Mouse (Mus musculus) neural tube, embryonic 15.5 days (tissue): ENCODE measurements around the gene Gm20388. TPM values are rescaled to one million over a fixed set of nuclear protein-coding genes. Genes with fewer than 3 reads are reported as not detected.
"Not testable (repeated sequence)": the region's sequence is repeated elsewhere in the genome, so short reads cannot be mapped to it uniquely, and the experiment has no call there.

Source experiments
- ATAC-seq: fragments of 200-750 bp; cut with Nextera tagmentation; 2 replicates; pipeline ENCODE4 v1.8.0; 2017; ENCODE audit warnings: mild to moderate bottlenecking, moderate TSS enrichment, moderate library complexity; ENCODE audit not compliant: low FRiP score
- H3K27ac ChIP-seq: fragments of 300-500 bp; sonication (generic); replicated peaks from 2 replicates; pipeline ENCODE4 v1.5.1; 2015; ENCODE audit warnings: mild to moderate bottlenecking, inconsistent platforms
- H3K27me3 ChIP-seq: fragments of 300-500 bp; sonication (generic); replicated peaks from 2 replicates; pipeline ENCODE4 v1.6.1; 2015; ENCODE audit warnings: inconsistent platforms
- H3K36me3 ChIP-seq: fragments of 300-500 bp; sonication (generic); 2 replicates; pipeline ENCODE4 v1.6.1; 2015; ENCODE audit warnings: inconsistent platforms
- H3K4me1 ChIP-seq: fragments of 300-500 bp; sonication (generic); 2 replicates; pipeline ENCODE4 v1.6.1; 2015; ENCODE audit warnings: inconsistent platforms
- H3K4me2 ChIP-seq: fragments of 300-500 bp; sonication (generic); 2 replicates; pipeline ENCODE4 v1.6.1; 2015; ENCODE audit warnings: inconsistent platforms, mild to moderate bottlenecking, moderate library complexity
- H3K4me3 ChIP-seq: fragments of 300-500 bp; sonication (generic); replicated peaks from 2 replicates; pipeline ENCODE4 v1.5.1; 2015; ENCODE audit warnings: mild to moderate bottlenecking, inconsistent platforms
- H3K9ac ChIP-seq: fragments of 300-500 bp; sonication (generic); replicated peaks from 2 replicates; pipeline ENCODE4 v1.6.1; 2015; ENCODE audit warnings: mild to moderate bottlenecking, inconsistent platforms
- H3K9me3 ChIP-seq: fragments of 300-500 bp; sonication (generic); replicated peaks from 2 replicates; pipeline ENCODE4 v1.6.1; 2016; ENCODE audit warnings: inconsistent platforms
- WGBS: fragments of 180-500 bp; shearing (Covaris S2); methylation state at CpG from one replicate; pipeline ENCODE4 v1.1.7; 2015; ENCODE audit warnings: mixed read lengths; 5-methylcytosine and 5-hydroxymethylcytosine counted together
- polyA plus RNA-seq: library from polyadenylated mRNA; unstranded; fragments of >200 nt; fragmentation: Nextera tagmentation; extraction: Ambion mirVana; gene quantifications from 2 replicates; pipeline ENCODE4 v1.2.1, GENCODE M21; 2015

Gene Gm20388
- polyA plus RNA-seq, 1 experiment from 2014 or later = not detected

DNA sequence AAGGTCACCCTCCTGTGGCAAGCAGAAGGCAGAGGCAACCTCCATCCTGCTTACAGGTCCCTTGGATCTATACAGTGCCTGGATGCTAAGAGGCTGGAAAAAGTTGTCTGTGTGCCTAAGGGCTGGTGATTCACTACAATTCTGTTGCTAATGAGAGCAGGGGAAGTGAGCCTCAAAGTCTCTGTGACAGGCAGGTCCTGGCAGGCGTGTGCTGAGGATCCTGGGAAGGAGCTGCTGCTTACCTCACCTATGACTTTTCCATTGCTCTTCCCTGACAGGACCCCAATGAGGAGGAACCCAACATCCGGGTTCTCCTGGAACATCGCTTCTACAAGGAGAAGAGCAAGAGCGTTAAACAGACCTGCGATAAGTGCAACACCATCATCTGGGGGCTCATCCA is 3543.3 kb downstream of the Gm20388 start:
- 94% methylated on average over 5 of the region's 5 CpGs for WGBS
- no peak for ATAC-seq
- Histone ChIP-seq H3K4me1 (no peaks in the 10 kb centered on the region), H3K36me3 (peaks cover 87% of the 10 kb centered on the region), H3K27ac (no peak overlapping the region), H3K9ac (no peak overlapping the region), H3K27me3 (no peaks in the 10 kb centered on the region), H3K4me2 (no peak overlapping the region), H3K4me3 (no peak overlapping the region), H3K9me3 (no peaks in the 10 kb centered on the region)

GRCm38 (mm10) chr8:123454559-123454958 is 3543.9 kb downstream of the Gm20388 start:
- H3K36me3 ChIP-seq = peaks cover 87% of the 10 kb centered on the region
- ATAC-seq = no peak
- no peak overlapping the region for H3K4me3 ChIP-seq
- H3K9me3 ChIP-seq = no peaks in the 10 kb centered on the region
- no peak overlapping the region for H3K9ac ChIP-seq
- H3K27me3 ChIP-seq = no peaks in the 10 kb centered on the region
- H3K4me2 ChIP-seq = no peak overlapping the region
- no peaks in the 10 kb centered on the region for H3K4me1 ChIP-seq
- 95% methylated on average over 6 of the region's 6 CpGs for WGBS
- no peak overlapping the region for H3K27ac ChIP-seq

DNA sequence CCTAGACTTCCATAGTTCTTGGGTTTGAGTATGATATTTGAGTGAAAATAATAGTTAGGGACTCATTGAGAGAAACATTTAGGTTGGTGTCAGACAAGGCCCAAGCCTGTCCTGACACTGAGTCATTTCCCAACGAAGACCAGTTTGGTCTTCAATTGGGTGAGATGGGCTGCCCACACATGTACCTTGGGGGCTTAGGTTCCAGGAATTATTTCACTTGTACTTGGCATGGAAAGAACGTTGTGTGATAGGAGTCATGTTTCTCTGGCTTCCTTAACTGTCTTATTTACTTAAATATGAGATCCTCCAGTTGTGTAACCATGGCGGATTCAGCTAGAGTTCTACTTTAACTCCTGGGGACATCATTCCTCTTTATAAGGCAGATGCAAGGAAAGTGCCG is 3553.0 kb downstream of the Gm20388 start:
- no peaks in the 10 kb centered on the region for H3K27me3 ChIP-seq
- ATAC-seq = no peak
- no peak overlapping the region for H3K4me2 ChIP-seq
- H3K36me3 ChIP-seq = peaks cover 49% of the 10 kb centered on the region
- 90% methylated on average over 4 of the region's 4 CpGs for WGBS
- no peak overlapping the region for H3K9ac ChIP-seq
- H3K4me1 ChIP-seq = no peaks in the 10 kb centered on the region
- no peak overlapping the region for H3K27ac ChIP-seq
- no peak overlapping the region for H3K4me3 ChIP-seq
- no peaks in the 10 kb centered on the region for H3K9me3 ChIP-seq

DNA sequence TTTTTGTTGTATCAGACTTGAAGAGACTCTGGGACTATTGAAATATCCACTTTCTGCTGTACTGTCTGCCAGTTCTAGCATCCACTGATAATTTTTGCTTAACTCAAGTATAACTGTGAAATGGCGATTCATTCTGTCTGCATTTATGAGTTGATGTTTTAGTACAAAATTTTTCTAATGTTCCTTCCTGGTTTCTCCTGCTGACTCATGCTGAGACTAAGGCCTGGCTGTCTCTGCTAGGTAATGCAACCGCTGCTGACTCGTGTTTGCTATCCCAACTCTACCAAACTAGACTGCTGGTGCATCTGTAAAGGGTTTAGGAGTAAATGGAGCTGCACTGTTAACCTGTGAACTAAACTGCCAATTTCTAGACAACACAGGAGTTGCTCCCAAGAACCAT is 3556.8 kb downstream of the Gm20388 start:
- H3K27ac ChIP-seq = no peak overlapping the region
- H3K36me3 ChIP-seq = peaks cover 16% of the 10 kb centered on the region
- H3K9me3 ChIP-seq = no peaks in the 10 kb centered on the region
- no peak overlapping the region for H3K4me3 ChIP-seq
- no peak for ATAC-seq
- no peak overlapping the region for H3K9ac ChIP-seq
- H3K4me1 ChIP-seq = no peaks in the 10 kb centered on the region
- H3K4me2 ChIP-seq = no peak overlapping the region
- WGBS = 80% methylated on average over 3 of the region's 3 CpGs
- no peaks in the 10 kb centered on the region for H3K27me3 ChIP-seq

GRCm38 (mm10) chr8:123472991-123473390 is 3562.3 kb downstream of the Gm20388 start:
- not testable (repeated sequence) for H3K4me1 ChIP-seq
- 73% methylated on average over 6 of the region's 6 CpGs for WGBS

GRCm38 (mm10) chr8:123474549-123474948 is 3563.9 kb downstream of the Gm20388 start:
- not testable (repeated sequence) for H3K27ac ChIP-seq, H3K4me2 ChIP-seq, H3K9me3 ChIP-seq, H3K9ac ChIP-seq, ATAC-seq, H3K27me3 ChIP-seq, H3K36me3 ChIP-seq, H3K4me3 ChIP-seq
- WGBS = 69% methylated on average over 5 of the region's 5 CpGs
- H3K4me1 ChIP-seq = peaks cover 18% of the 10 kb centered on the region

More at GRCm38 (mm10) chr8:123472991-123473390, 3562.3 kb downstream of the Gm20388 start:
- not testable (repeated sequence) for H3K27me3 ChIP-seq, H3K27ac ChIP-seq, H3K36me3 ChIP-seq, H3K9me3 ChIP-seq, ATAC-seq, H3K4me3 ChIP-seq, H3K9ac ChIP-seq, H3K4me2 ChIP-seq

DNA sequence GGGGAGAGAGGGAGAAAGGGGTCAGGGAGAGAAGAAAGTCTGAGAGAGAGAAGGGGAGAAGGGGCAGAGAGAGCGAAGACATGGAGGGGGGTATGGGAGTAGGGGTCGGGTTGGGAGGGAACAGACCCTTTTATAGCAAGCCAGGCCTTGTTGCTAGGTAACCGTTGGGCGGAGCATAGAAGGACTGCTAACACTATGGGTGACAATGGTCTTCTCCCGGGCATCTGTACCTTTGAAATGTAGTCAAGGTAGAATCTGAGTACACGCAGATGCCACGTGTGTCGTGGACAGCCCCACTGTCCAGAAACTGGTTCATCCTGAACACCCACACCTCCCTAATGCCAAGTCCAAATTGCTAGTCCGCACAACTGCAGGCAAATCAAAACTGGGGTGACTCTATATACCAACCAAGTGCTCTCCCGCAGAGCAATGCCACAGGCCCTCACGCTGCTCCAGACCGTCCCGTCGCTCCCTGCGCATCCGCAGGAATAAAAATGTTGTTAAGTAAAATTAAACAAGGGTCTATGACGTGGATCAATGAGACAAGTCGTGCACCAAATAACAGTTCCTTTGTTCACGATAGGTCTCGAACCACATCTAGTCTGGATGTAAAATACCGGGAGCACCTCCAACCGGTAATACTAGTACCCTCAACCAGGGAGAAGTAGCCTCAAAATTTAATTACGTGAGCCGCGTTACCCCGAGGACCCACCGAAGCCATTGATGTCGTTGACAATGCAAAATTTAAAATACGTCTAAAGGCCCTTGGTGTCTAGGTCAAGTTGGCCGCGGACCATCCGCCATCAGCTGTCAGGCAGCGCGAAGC is 3566.5 kb downstream of the Gm20388 start:
- H3K4me3 ChIP-seq = peak overlapping the region; percentile 84
- WGBS = 5% methylated on average over 34 of the region's 34 CpGs
- H3K4me1 ChIP-seq = peaks cover 18% of the 10 kb centered on the region
- H3K4me2 ChIP-seq = peak overlapping the region; percentile 82
- ATAC-seq = peak; percentile 64
- no peaks in the 10 kb centered on the region for H3K9me3 ChIP-seq
- H3K36me3 ChIP-seq = peaks cover 19% of the 10 kb centered on the region
- H3K9ac ChIP-seq = peak overlapping the region; percentile 77
- H3K27ac ChIP-seq = peak overlapping the region; percentile 98
- no peaks in the 10 kb centered on the region for H3K27me3 ChIP-seq

DNA sequence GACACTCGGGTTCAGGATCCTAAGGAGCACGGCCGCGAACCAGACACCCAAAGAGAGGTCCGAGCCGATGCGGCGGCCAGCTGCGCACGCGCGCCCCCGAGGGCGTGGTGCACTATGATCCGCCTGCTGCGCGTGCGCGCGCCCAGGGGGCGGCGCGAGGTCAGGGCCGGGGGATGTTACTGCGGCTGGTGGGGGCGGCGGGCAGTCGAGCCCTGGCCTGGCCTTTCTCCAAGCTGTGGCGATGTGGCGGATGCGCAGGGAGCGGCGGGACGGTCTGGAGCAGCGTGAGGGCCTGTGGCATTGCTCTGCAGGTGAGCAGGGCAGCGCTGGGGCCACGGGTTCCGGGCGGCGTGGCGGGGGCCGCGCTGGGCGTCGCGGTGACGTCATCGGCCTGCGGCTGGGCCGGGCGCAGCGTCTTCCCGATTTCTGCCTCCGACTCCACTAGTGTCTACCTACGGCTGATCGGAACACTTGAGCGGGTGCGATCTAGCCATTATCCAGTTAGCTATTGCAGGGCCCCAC is 3567.2 kb downstream of the Gm20388 start, which contains the start of gene Afg3l1:
TSS of gene Afg3l1 (plus strand) at position 167 of the 522 bp plus-strand sequence.
- H3K9ac ChIP-seq = peak within 1 kb of the TSS; percentile 77
- H3K9me3 ChIP-seq = no peaks in the 10 kb centered on the region
- H3K27me3 ChIP-seq = no peaks in the 10 kb centered on the region
- peak within 1 kb of the TSS; percentile 84 for H3K4me3 ChIP-seq
- WGBS = under 1% methylated on average over 57 of the region's 58 CpGs
- peaks cover 18% of the 10 kb centered on the region for H3K4me1 ChIP-seq
- H3K36me3 ChIP-seq = peaks cover 24% of the 10 kb centered on the region
- peak; percentile 93 for ATAC-seq
- peak within 1 kb of the TSS; percentile 98 for H3K27ac ChIP-seq
- peak within 1 kb of the TSS; percentile 82 for H3K4me2 ChIP-seq

DNA sequence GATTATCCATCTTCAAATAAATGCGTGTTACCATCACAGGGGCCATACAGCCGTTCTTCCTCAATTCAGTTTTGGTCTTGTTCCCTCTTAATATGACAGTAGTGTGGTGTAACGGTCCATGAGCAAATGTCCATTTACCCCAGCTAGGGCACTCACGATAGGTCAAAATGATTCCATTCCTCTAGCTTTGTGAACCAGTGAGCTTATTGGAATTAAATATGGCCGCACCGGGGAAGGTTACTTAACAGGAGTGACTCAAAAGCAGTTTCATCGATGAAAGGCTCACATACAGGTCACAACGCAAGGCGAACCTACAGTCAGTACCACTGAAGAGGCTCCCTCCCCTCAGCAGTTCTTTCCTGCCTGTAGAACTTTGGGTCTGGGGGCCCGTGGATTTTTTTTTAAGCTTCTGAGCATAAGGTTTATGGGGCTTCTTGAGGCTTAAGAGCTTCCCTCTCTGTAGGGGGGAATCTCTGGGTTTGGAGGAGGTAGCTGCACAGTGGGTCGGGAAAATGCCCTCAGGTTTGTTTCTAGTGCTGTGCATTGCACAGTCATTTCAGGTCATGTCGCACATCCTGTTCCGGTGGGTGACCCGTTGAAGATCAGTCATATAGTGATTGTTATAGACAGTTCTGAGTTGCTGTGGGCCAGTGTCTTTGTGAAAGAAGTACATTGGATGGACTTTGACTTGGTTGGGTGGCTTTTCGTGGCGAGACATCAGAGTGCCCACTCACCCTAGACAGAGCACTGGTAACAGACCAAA is 3568.0 kb downstream of the Gm20388 start:
- H3K4me1 ChIP-seq = peaks cover 18% of the 10 kb centered on the region
- H3K4me3 ChIP-seq = peak overlapping the region; percentile 84
- peaks cover 29% of the 10 kb centered on the region for H3K36me3 ChIP-seq
- H3K9me3 ChIP-seq = no peaks in the 10 kb centered on the region
- ATAC-seq = 0 out of 2 replicates have a peak, but pooled peaks have one; percentile 1
- H3K9ac ChIP-seq = peak overlapping the region; percentile 77
- H3K27ac ChIP-seq = peak overlapping the region; percentile 98
- H3K27me3 ChIP-seq = no peaks in the 10 kb centered on the region
- WGBS = 35% methylated on average over 16 of the region's 16 CpGs
- H3K4me2 ChIP-seq = peak overlapping the region; percentile 82

GRCm38 (mm10) chr8:123482627-123483026 is 3572.0 kb downstream of the Gm20388 start:
- Histone ChIP-seq H3K9me3 (no peaks in the 10 kb centered on the region), H3K36me3 (peaks cover 62% of the 10 kb centered on the region), H3K4me3 (no peak overlapping the region), H3K4me1 (peaks cover 10% of the 10 kb centered on the region), H3K9ac (no peak overlapping the region), H3K27me3 (no peaks in the 10 kb centered on the region), H3K4me2 (no peak overlapping the region), H3K27ac (no peak overlapping the region)
- no peak for ATAC-seq
- 89% methylated on average over 7 of the region's 7 CpGs for WGBS

DNA sequence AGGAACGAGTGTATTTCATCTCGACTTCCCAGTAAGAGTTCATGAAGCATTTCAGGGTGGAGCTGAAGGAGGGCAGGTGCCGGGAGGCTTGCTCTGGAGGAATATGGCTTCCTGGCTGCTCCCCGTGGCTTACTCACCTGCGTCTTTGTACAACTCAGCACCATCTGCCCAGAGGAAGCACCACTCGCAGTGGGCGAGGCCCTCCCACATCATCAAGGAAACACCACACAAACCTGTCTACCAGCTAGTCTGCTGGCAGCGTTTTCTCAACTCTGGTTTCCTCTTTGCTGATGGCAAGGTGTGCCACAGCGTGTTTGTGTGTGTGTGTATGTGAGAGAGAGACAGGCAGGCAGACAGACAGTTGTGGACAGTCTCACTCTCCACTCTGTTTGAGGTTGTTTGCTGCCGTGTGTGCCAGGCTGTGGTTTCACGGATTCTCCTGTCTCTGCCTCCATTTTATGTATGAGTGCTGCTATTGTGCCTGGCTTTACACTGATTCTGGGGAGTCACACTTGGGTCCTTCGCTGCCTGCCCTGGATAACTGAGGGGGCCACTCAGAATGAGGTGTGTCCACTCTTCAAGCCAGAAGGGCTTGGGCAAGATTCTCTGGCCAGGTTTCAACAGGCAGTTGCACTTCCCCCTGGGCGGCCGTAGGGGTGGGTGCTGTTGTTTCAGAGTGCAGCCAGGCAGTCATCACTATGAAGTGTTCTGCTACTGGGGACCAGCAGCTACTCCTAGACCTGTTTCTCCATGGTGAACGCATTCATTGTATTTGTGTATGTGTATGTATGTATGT is 3580.8 kb downstream of the Gm20388 start:
- H3K27ac ChIP-seq = no peak overlapping the region
- H3K9me3 ChIP-seq = no peaks in the 10 kb centered on the region
- H3K27me3 ChIP-seq = no peaks in the 10 kb centered on the region
- no peaks in the 10 kb centered on the region for H3K4me1 ChIP-seq
- ATAC-seq = no peak
- no peak overlapping the region for H3K4me3 ChIP-seq
- no peak overlapping the region for H3K9ac ChIP-seq
- 91% methylated on average over 15 of the region's 15 CpGs for WGBS
- H3K36me3 ChIP-seq = peaks cover 95% of the 10 kb centered on the region
- H3K4me2 ChIP-seq = no peak overlapping the region
